Mouse (Mus musculus) heart, adult 2 months (tissue): Measurements from ENCODE around the gene Phldb1.

Experiments used
- CTCF ChIP-seq: fragments of 200-600 bp; IDR thresholded peaks from 2 replicates; pipeline ENCODE4 v1.8.1; 2022; ENCODE audit warnings: antibody characterized with exemption, mild to moderate bottlenecking, moderate library complexity
- EP300 ChIP-seq: fragments of 200-500 bp; IDR thresholded peaks from 2 replicates; pipeline ENCODE4 v1.6.1; 2011; ENCODE audit warnings: low read depth, low read length, control low read depth; ENCODE audit not compliant: insufficient read depth
- POLR2A ChIP-seq: fragments of 200-500 bp; IDR thresholded peaks from 2 replicates; pipeline ENCODE4 v1.6.1; 2011; ENCODE audit warnings: mild to moderate bottlenecking, low read depth, low read length, control low read depth; ENCODE audit not compliant: insufficient read depth

DNA sequence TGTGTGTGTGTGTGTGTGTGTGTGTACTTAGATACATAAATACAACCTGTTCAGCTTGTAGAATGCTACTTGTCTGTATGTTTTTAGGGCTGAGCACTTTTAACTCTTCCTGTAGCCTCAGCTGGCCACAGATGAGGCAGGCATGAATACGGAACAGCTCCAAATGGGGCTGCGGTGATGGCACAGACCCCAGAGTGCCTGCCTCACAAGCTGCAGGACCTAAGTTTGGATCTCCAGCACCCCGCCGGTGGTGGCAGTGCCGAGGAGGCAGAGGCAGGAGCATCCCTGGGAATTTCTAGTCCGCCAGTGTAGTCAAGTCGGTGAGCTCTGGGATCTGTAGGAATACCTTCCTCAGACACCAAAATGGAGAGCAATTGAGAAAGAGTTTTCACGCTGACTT, 88.0 kb downstream of the Phldb1 start:
- no peak for TF ChIP-seq CTCF
- TF ChIP-seq POLR2A, result no peak
- no peak for TF ChIP-seq EP300
